Mouse (Mus musculus): ENCODE measurements around the gene Olfr538.
"Not testable (repeated sequence)": the region's sequence is repeated elsewhere in the genome, so short reads cannot be mapped to it uniquely, and the experiment has no call there.

Olfr538 gene

DNA sequence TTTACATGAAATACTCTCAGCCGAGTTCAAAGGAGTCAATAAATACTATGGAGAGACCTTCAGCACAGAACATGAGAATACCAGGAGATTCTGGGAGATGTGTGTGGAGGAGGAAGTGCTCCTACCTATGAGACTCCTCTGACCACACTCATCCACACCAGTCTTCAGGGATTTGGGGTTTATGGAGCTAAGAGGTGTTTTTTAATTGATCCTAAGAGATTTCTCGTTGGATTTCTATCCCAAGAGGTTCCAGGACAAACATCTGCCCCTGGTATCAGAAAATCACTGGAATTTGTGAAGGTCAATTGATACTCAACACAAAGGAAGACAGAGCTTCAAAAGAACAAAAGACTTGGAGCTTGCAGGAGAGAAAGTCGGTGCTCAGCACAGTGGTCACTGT is at the start of gene Olfr538:
TSS of gene Olfr538 (plus strand) at position 301 of the 400 bp plus-strand sequence.
- no peak for DNase-seq

GRCm38 (mm10) chr7:140539746-140540145 is 27.9 kb upstream of the Olfr538 start:
- no peak for DNase-seq

- not testable (repeated sequence) for DNase-seq
Measured at GRCm38 (mm10) chr7:140600969-140601368, 33.3 kb downstream of the Olfr538 start, which contains the start of gene Olfr46. Olfr46 (plus strand) TSS chr7:140601269.
